In genomic region chr16:38521211-38521987, GRCm38 (mm10) we compare ENCODE assay signal across 8 mouse cellular contexts. TPM values are rescaled to one million over a fixed set of nuclear protein-coding genes. Genes with fewer than 3 reads are reported as not detected.
DNase-seq lines count a peak whose midpoint lies in the region; ATAC-seq lines count a peak whose summit lies in the region.

No protein-coding gene starts in this region.

- H3K4me3 ChIP-seq in lung, embryonic 15.5 days = peak overlapping the region; percentile 70
- peak overlapping the region; percentile 92 for H3K4me3 ChIP-seq in limb, embryonic 10.5 days
- H3K4me3 ChIP-seq in neural tube, embryonic 15.5 days (replicated peaks) = peak overlapping the region; percentile 98

- 13% methylated on average over 8 of the region's 8 CpGs for WGBS in lung, embryonic 15.5 days
- WGBS in limb, embryonic 10.5 days = 43% methylated on average over 8 of the region's 8 CpGs
- WGBS in neural tube, embryonic 15.5 days = 39% methylated on average over 8 of the region's 8 CpGs

- no peak for DNase-seq in lung, postnatal 36 days
- peak; percentile 6 for DNase-seq in embryo, embryonic 9.5 days (ENCODE audit: extremely low spot score)
- no peak for DNase-seq in limb, embryonic 10.5 days (ENCODE audit: low spot score)
- no peak for DNase-seq in left cerebral cortex, adult 8-10 months (ENCODE audit: low spot score in 2 of 2)
- no peak for DNase-seq in spleen, postnatal 10 days (ENCODE audit: low spot score in 2 of 2)
- no peak for DNase-seq in cerebellum, adult 11-12 months

- peaks cover 12% of the 10 kb centered on the region for H3K4me1 ChIP-seq in lung, embryonic 15.5 days
- peaks cover 8% of the 10 kb centered on the region for H3K4me1 ChIP-seq in limb, embryonic 10.5 days
- H3K4me1 ChIP-seq in neural tube, embryonic 15.5 days = peaks cover 14% of the 10 kb centered on the region

- peak overlapping the region; percentile 75 for H3K9ac ChIP-seq in lung, embryonic 15.5 days
- no peak overlapping the region; the same call in none of the 2 replicates for H3K9ac ChIP-seq in neural tube, embryonic 15.5 days (replicated peaks)

- H3K9me3 ChIP-seq in lung, embryonic 15.5 days = no peaks in the 10 kb centered on the region
- H3K9me3 ChIP-seq in limb, embryonic 10.5 days (replicated peaks) = no peaks in the 10 kb centered on the region
- H3K9me3 ChIP-seq in neural tube, embryonic 15.5 days (replicated peaks) = no peaks in the 10 kb centered on the region

- peaks cover 25% of the 10 kb centered on the region for H3K36me3 ChIP-seq in lung, embryonic 15.5 days
- H3K36me3 ChIP-seq in limb, embryonic 10.5 days = peaks cover 53% of the 10 kb centered on the region
- H3K36me3 ChIP-seq in neural tube, embryonic 15.5 days = peaks cover 28% of the 10 kb centered on the region

- no peaks in the 10 kb centered on the region for H3K27me3 ChIP-seq in lung, embryonic 15.5 days
- H3K27me3 ChIP-seq in limb, embryonic 10.5 days (ENCODE audit: low read depth, poor library complexity, severe bottlenecking) = no peaks in the 10 kb centered on the region
- H3K27me3 ChIP-seq in neural tube, embryonic 15.5 days (replicated peaks) = no peaks in the 10 kb centered on the region

- H3K4me2 ChIP-seq in lung, embryonic 15.5 days = peak overlapping the region; percentile 60
- H3K4me2 ChIP-seq in neural tube, embryonic 15.5 days = peak overlapping the region; percentile 61

- no peak overlapping the region for H3K27ac ChIP-seq in lung, embryonic 15.5 days
- 0 out of 2 replicates have a peak overlapping the region, but pooled peaks have one; percentile 26 for H3K27ac ChIP-seq in limb, embryonic 10.5 days
- H3K27ac ChIP-seq in neural tube, embryonic 15.5 days (replicated peaks) = no peak overlapping the region

- ATAC-seq in lung, embryonic 15.5 days (ENCODE audit: borderline replicate concordance, extremely low read depth, low FRiP score, low TSS enrichment) = no peak
- ATAC-seq in neural tube, embryonic 15.5 days (ENCODE audit: low FRiP score) = no peak

RNA-seq across cellular contexts. Expression of gene Timmdc1, which starts 1.1 kb away (rescaled TPM):
- 23.4 and 23.5 TPM in 2 replicates for polyA plus RNA-seq in lung, embryonic 15.5 days (2015; fragmentation: Nextera tagmentation; extraction: Ambion mirVana)
- 29.2 and 30.1 TPM in 2 replicates for polyA plus RNA-seq in limb, embryonic 10.5 days (2016; fragmentation: Nextera tagmentation; extraction: Ambion mirVana)
- polyA plus RNA-seq in neural tube, embryonic 15.5 days (2015; fragmentation: Nextera tagmentation; extraction: Ambion mirVana) = 33.4 and 34.8 TPM in 2 replicates
- total RNA-seq in left cerebral cortex, adult 8-10 months (2022) = 10 to 100 TPM; 24.6 to 32.1 (median 28.9) TPM

RNA-seq across cellular contexts. Expression of gene Poglut1, which starts 28.7 kb away (rescaled TPM):
- polyA plus RNA-seq in lung, embryonic 15.5 days (2015; fragmentation: Nextera tagmentation; extraction: Ambion mirVana) = 53.6 and 56.5 TPM in 2 replicates
- 71.2 and 78.7 TPM in 2 replicates for polyA plus RNA-seq in limb, embryonic 10.5 days (2016; fragmentation: Nextera tagmentation; extraction: Ambion mirVana)
- 53.2 and 54.3 TPM in 2 replicates for polyA plus RNA-seq in neural tube, embryonic 15.5 days (2015; fragmentation: Nextera tagmentation; extraction: Ambion mirVana)
- total RNA-seq in left cerebral cortex, adult 8-10 months (2022) = 10 to 100 TPM; 43.1 to 49.4 (median 45.3) TPM

RNA-seq across cellular contexts. Expression of gene Tmem39a, which starts 37.1 kb away (rescaled TPM):
- 101 and 119 TPM in 2 replicates for polyA plus RNA-seq in lung, embryonic 15.5 days (2015; fragmentation: Nextera tagmentation; extraction: Ambion mirVana)
- 93.7 and 122 TPM in 2 replicates for polyA plus RNA-seq in limb, embryonic 10.5 days (2016; fragmentation: Nextera tagmentation; extraction: Ambion mirVana)
- 38.6 and 50.7 TPM in 2 replicates for polyA plus RNA-seq in neural tube, embryonic 15.5 days (2015; fragmentation: Nextera tagmentation; extraction: Ambion mirVana)
- 10 to 100 TPM; 18.8 to 27.1 (median 22.8) TPM for total RNA-seq in left cerebral cortex, adult 8-10 months (2022)
